Mouse (Mus musculus) kidney, embryonic 14.5 days (tissue): ENCODE measurements around the gene Olfr1115. TPM values are rescaled to one million over a fixed set of nuclear protein-coding genes. Genes with fewer than 3 reads are reported as not detected.
"Not testable (repeated sequence)": the region's sequence is repeated elsewhere in the genome, so short reads cannot be mapped to it uniquely, and the experiment has no call there.

Source experiments
- ATAC-seq: fragments of 200-750 bp; cut with Nextera tagmentation; 2 replicates; pipeline ENCODE4 v1.8.0; 2017; ENCODE audit warnings: moderate number of reproducible peaks, mild to moderate bottlenecking, moderate TSS enrichment, moderate library complexity; ENCODE audit not compliant: low FRiP score, low TSS enrichment
- H3K27ac ChIP-seq: fragments of 300-500 bp; sonication (generic); 2 replicates; pipeline ENCODE4 v1.5.1; 2014; ENCODE audit warnings: low read depth, mild to moderate bottlenecking, low read length, moderate library complexity, mixed read lengths
- H3K27me3 ChIP-seq: fragments of 300-500 bp; sonication (generic); 2 replicates; pipeline ENCODE4 v1.6.1; 2014; ENCODE audit warnings: mild to moderate bottlenecking, low read length; ENCODE audit not compliant: control insufficient read depth, insufficient read depth
- H3K36me3 ChIP-seq: fragments of 300-500 bp; sonication (generic); 2 replicates; pipeline ENCODE4 v1.6.1; 2014; ENCODE audit warnings: low read length, mixed read lengths; ENCODE audit not compliant: control insufficient read depth, insufficient read depth
- H3K4me1 ChIP-seq: fragments of 300-500 bp; sonication (generic); 2 replicates; pipeline ENCODE4 v1.6.1; 2014; ENCODE audit warnings: low read length, mixed read lengths; ENCODE audit not compliant: control insufficient read depth, insufficient read depth
- H3K4me2 ChIP-seq: fragments of 300-500 bp; sonication (generic); replicated peaks from 2 replicates; pipeline ENCODE4 v1.6.1; 2014; ENCODE audit warnings: low read depth, mild to moderate bottlenecking, low read length
- H3K4me3 ChIP-seq: fragments of 300-500 bp; sonication (generic); 2 replicates; pipeline ENCODE4 v1.5.1; 2014; ENCODE audit warnings: mild to moderate bottlenecking, low read length
- H3K9ac ChIP-seq: fragments of 300-500 bp; sonication (generic); 2 replicates; pipeline ENCODE4 v1.6.1; 2014; ENCODE audit warnings: low read depth, mild to moderate bottlenecking, low read length, moderate library complexity
- H3K9me3 ChIP-seq: fragments of 300-500 bp; sonication (generic); 2 replicates; pipeline ENCODE4 v1.6.1; 2016; ENCODE audit warnings: low read length; ENCODE audit not compliant: control insufficient read depth
- WGBS: fragments of 180-500 bp; shearing (Covaris S2); extraction: QIAGEN DNeasy Blood & Tissue Kit; methylation state at CpG from one replicate; pipeline ENCODE4 v1.1.7; 2014; 5-methylcytosine and 5-hydroxymethylcytosine counted together
- microRNA-seq: library from miRNA; unstranded; fragments of <30 nt; microRNA quantifications from one replicate; pipeline ENCODE4, GENCODE M21; 2016
- polyA plus RNA-seq: library from polyadenylated mRNA; unstranded; fragments of >200 nt; fragmentation: Nextera tagmentation; extraction: Ambion mirVana; gene quantifications from 2 replicates; pipeline ENCODE4 v1.2.1, GENCODE M21; 2014

Olfr1115 gene
- polyA plus RNA-seq: not detected in 2 replicates

DNA sequence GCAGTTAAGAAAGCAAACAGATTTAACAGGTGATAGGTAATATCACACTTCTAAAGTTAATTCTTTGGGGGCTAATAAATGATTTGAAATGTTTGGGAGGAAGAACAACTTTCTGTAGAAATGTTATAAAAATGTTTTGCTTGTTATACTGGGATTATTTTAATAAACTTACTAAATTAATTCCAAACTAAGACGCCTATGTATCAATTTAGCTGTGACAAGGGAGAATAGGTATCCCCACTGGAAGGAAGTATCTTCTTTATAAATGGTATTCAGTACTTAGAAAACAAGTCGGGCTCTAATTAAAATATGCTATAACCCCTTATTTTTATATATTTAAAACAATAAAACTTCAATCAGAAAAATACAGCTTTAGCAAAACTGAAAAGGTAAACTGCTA, at the start of gene Olfr1115:
Gene Olfr1115, plus strand, starts transcription at position 301 of the 400 bp plus-strand sequence.
- no peak within 1 kb of the TSS for H3K4me2 ChIP-seq
- H3K27ac ChIP-seq: no peak within 1 kb of the TSS
- H3K4me1 ChIP-seq: no peaks in the 10 kb centered on the region
- H3K4me3 ChIP-seq: no peak within 1 kb of the TSS
- no peak within 1 kb of the TSS for H3K9ac ChIP-seq
- no peaks in the 10 kb centered on the region for H3K27me3 ChIP-seq
- 94% methylated on average over 2 of the region's 2 CpGs for WGBS
- no peaks in the 10 kb centered on the region for H3K9me3 ChIP-seq
- no peak for ATAC-seq
- no peaks in the 10 kb centered on the region for H3K36me3 ChIP-seq

DNA sequence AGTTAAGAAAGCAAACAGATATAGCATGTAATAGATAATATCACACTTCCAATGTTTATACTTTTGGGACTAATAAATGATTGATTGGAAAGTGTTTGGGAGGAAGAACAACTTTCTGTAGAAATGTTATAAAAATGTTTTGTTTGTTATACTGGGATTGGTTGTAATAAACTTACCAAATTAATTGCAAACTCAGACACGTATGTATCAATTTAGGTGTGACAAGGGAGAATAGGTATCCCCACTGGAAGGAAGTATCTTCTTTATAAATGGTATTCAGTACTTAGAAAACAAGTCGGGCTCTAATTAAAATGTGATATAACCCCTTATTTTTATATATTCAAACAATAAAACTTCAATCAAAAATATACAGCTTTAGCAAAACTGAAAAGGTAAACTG, 39.1 kb upstream of the Olfr1115 start, which contains the start of gene Olfr1113:
Gene Olfr1113, plus strand, starts transcription at position 301 of the 400 bp plus-strand sequence.
- H3K4me2 ChIP-seq: no peak within 1 kb of the TSS
- no peak for ATAC-seq
- WGBS: 82% methylated on average over 2 of the region's 2 CpGs
- H3K27ac ChIP-seq: no peak within 1 kb of the TSS
- H3K9ac ChIP-seq: no peak within 1 kb of the TSS
- H3K36me3 ChIP-seq: no peaks in the 10 kb centered on the region
- H3K4me1 ChIP-seq: no peaks in the 10 kb centered on the region
- H3K27me3 ChIP-seq: no peaks in the 10 kb centered on the region
- H3K4me3 ChIP-seq: no peak within 1 kb of the TSS
- no peaks in the 10 kb centered on the region for H3K9me3 ChIP-seq

DNA sequence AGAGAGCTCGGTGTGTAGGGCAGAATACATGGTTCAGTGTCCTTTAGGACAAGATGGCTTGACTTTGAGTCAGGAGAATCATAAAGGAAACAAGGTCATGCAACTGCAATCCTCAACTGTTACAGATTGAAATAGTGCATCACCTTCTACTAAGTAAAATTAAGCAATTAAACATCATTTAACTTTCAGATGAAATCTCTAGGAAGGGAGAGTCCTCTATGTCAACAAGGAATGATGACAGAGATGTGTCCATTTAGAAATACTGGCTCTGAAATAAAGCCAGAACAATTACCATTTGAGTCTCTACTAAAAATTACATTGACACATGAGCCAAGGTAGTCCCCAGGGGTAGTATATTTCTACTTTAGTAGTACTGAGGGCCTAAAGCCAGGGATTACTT, 19.4 kb downstream of the Olfr1115 start, which contains the start of gene Olfr1116:
Gene Olfr1116, plus strand, starts transcription at position 301 of the 400 bp plus-strand sequence.
- no peak for ATAC-seq
- H3K4me2 ChIP-seq: no peak within 1 kb of the TSS
- no peaks in the 10 kb centered on the region for H3K27me3 ChIP-seq
- no peaks in the 10 kb centered on the region for H3K36me3 ChIP-seq
- peaks cover 3% of the 10 kb centered on the region; the same call in 1 of the 2 replicates for H3K9me3 ChIP-seq
- H3K27ac ChIP-seq: no peak within 1 kb of the TSS
- H3K9ac ChIP-seq: no peak within 1 kb of the TSS
- no peaks in the 10 kb centered on the region for H3K4me1 ChIP-seq
- H3K4me3 ChIP-seq: no peak within 1 kb of the TSS
- WGBS: 76% methylated on average over 1 of the region's 1 CpGs

DNA sequence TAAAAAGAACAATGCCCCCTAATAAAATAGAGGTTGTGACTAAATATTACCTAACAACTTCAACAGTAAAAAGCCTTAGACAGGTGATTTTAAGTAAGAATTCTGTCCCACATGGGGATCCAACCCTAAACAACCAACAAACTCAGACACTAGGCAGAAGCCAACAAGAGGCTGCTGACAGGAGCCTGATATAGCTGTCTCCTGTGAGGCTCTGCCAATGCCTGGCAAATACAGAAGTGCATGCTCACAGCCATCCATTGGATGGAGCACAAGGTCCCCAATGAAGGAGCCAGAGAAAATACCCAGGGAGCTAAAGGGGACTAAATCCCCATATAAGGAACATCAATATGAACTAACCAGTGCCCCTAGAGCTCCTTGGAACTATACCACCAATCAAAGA, 46.2 kb downstream of the Olfr1115 start:
- not testable (repeated sequence) for ATAC-seq, H3K4me1 ChIP-seq, H3K9ac ChIP-seq, H3K27me3 ChIP-seq, H3K27ac ChIP-seq, H3K9me3 ChIP-seq, H3K4me3 ChIP-seq, H3K36me3 ChIP-seq, H3K4me2 ChIP-seq

Small RNA genes within 50 kb of the gene (microRNA-seq; reads per million reads assigned to microRNA genes)
- gene Gm27438: not detected

Other genes starting within 250 kb of the Olfr1115 start
- not detected in 2 replicates for gene Olfr1102, start 249.6 kb upstream of the Olfr1115 start, polyA plus RNA-seq
- gene Olfr1104, start 220.9 kb upstream of the Olfr1115 start, polyA plus RNA-seq: not detected in 2 replicates
- not detected in 2 replicates for gene Olfr1105, start 211.5 kb upstream of the Olfr1115 start, polyA plus RNA-seq
- not detected in 2 replicates for gene Olfr1106, start 195.7 kb upstream of the Olfr1115 start, polyA plus RNA-seq
- not detected in 2 replicates for gene Olfr1107, start 172.2 kb upstream of the Olfr1115 start, polyA plus RNA-seq
- gene Olfr1109, start 152.0 kb upstream of the Olfr1115 start, polyA plus RNA-seq: not detected in 2 replicates
- gene Olfr259, start 133.4 kb upstream of the Olfr1115 start, polyA plus RNA-seq: not detected in 2 replicates
- gene Olfr1110, start 107.7 kb upstream of the Olfr1115 start, polyA plus RNA-seq: not detected in 2 replicates
- not detected in 2 replicates for gene Olfr1111, start 95.4 kb upstream of the Olfr1115 start, polyA plus RNA-seq
- gene Olfr1112, start 60.2 kb upstream of the Olfr1115 start, polyA plus RNA-seq: not detected in 2 replicates
- not detected in 2 replicates for gene Olfr1113, start 39.0 kb upstream of the Olfr1115 start, polyA plus RNA-seq
- not detected in 2 replicates for gene Olfr1116, start 19.5 kb downstream of the Olfr1115 start, polyA plus RNA-seq
- gene Olfr1118, start 59.6 kb downstream of the Olfr1115 start, polyA plus RNA-seq: not detected in 2 replicates
- gene Olfr1120, start 106.8 kb downstream of the Olfr1115 start, polyA plus RNA-seq: not detected in 2 replicates
- gene Olfr1121, start 121.9 kb downstream of the Olfr1115 start, polyA plus RNA-seq: not detected in 2 replicates
- not detected in 2 replicates for gene Olfr1122, start 137.8 kb downstream of the Olfr1115 start, polyA plus RNA-seq
- gene Olfr1123, start 168.6 kb downstream of the Olfr1115 start, polyA plus RNA-seq: not detected in 2 replicates
- 0.10 TPM in 1 of 2 replicates, not detected in the other for gene Olfr1124, start 182.3 kb downstream of the Olfr1115 start, polyA plus RNA-seq
- not detected in 2 replicates for gene Olfr1126, start 205.9 kb downstream of the Olfr1115 start, polyA plus RNA-seq
- gene Pramel7, start 249.1 kb downstream of the Olfr1115 start, polyA plus RNA-seq: not detected in 2 replicates